Mouse (Mus musculus): ENCODE results near the gene Ifit1bl1. TPM values are rescaled to one million over a fixed set of nuclear protein-coding genes. Genes with fewer than 3 reads are reported as not detected.
A peak's percentile ranks its signal among the peaks of the same experiment; 100 is the strongest.
"Not testable (repeated sequence)": the region's sequence is repeated elsewhere in the genome, so short reads cannot be mapped to it uniquely, and the experiment has no call there.

Ifit1bl1 gene
- polyA plus RNA-seq, 1 experiment from 2014 or later = 2.5 TPM

DNA sequence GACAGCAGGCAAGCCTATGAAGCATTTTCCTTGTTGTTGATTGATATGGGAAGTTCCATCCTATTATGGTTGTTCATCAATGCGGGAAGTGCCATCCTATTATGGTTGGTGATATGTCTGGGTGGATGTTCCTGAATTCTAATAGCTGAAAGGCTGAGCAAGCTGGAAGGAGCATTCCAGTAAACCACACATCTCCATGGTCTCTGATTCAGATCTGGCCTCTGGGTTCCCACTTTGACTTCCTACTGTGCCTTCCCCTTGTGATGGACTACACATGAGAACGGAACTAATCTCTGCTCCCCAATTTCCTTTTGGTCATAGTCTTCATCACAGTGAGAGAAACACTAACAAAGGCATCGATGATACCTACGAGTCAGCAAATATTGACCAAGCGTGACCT, 19.1 kb upstream of the Ifit1bl1 start:
- Histone ChIP-seq H3K4me1 (replicated peaks) (no peaks in the 10 kb centered on the region), H3K27me3 (no peaks in the 10 kb centered on the region), H3K27ac (no peak overlapping the region), H3K9me3 (replicated peaks) (no peaks in the 10 kb centered on the region), H3K4me3 (no peak overlapping the region), H3K36me3 (no peaks in the 10 kb centered on the region), H3K9ac (no peak overlapping the region), H3K4me2 (no peak overlapping the region)
- no peak for ATAC-seq (replicated peaks; ENCODE audit: insufficient number of reproducible peaks, insufficient read depth, low FRiP score, low read depth)
- WGBS = 88% methylated on average over 5 of the region's 5 CpGs

DNA sequence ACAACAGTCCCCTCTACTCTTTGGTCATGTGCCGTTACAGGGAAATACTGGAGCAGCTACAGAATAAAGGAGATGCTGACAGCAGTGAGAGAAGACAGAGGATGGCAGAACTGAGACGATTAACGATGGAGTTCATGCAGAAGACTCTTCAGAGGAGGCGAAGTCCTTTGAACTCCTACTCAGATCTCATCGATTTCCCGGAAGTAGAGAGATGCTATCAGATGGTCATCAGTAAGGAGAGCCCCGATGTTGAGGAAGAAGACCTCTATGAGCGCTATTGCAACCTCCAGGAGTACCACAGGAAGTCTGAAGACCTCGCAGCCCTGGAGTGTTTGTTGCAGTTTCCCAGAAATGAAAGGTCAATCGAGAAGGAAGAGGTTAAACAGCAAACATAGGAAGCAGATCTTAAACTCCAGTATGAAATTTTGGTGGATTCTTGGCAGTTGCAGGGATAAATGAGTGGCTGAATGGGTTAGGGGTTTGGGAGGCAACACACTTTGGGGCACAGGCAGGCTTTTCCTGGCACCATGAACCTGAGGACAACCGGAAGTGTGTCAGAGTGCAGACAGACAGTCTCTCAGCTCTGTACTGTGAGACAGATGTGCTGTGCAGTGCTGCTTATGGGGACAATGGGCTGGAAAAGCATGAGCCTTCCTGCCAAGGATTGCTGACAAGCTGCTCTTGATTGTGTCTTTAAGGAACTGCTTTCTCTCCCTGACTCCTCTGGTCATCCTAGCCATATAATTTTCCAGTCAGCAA, 10.7 kb upstream of the Ifit1bl1 start:
- not testable (repeated sequence) for H3K9me3 ChIP-seq (replicated peaks); ATAC-seq (replicated peaks; ENCODE audit: insufficient number of reproducible peaks, insufficient read depth, low FRiP score, low read depth); H3K27ac ChIP-seq; H3K9ac ChIP-seq; H3K4me3 ChIP-seq; H3K4me2 ChIP-seq; H3K27me3 ChIP-seq; H3K36me3 ChIP-seq; H3K4me1 ChIP-seq (replicated peaks)
- whole genome bisulfite sequencing = 63% methylated on average over 6 of the region's 11 CpGs

DNA sequence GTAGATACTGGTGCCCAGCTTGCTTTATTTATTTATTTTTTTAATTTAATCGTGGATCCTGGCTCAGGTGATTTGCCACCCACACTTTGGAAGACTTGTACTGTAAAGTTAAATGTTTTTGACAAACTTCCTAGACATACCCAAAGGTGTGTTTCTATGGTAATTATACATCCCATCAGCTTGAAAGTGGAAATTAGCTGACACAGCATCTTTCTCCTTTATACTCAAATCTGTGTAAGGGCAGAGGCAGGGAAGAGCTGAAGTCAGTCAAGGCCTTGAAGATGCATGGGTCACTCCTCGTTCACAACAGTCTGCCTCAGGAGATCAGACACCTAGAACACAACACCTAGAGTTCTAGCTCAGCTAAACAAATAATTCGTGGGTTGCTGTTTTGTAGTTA, 8.4 kb upstream of the Ifit1bl1 start:
- not testable (repeated sequence) for H3K4me3 ChIP-seq; H3K4me1 ChIP-seq (replicated peaks); H3K27me3 ChIP-seq; H3K9ac ChIP-seq; ATAC-seq (replicated peaks; ENCODE audit: insufficient number of reproducible peaks, insufficient read depth, low FRiP score, low read depth); H3K27ac ChIP-seq; H3K4me2 ChIP-seq; H3K9me3 ChIP-seq (replicated peaks); H3K36me3 ChIP-seq
- 75% methylated on average over 3 of the region's 3 CpGs for WGBS

DNA sequence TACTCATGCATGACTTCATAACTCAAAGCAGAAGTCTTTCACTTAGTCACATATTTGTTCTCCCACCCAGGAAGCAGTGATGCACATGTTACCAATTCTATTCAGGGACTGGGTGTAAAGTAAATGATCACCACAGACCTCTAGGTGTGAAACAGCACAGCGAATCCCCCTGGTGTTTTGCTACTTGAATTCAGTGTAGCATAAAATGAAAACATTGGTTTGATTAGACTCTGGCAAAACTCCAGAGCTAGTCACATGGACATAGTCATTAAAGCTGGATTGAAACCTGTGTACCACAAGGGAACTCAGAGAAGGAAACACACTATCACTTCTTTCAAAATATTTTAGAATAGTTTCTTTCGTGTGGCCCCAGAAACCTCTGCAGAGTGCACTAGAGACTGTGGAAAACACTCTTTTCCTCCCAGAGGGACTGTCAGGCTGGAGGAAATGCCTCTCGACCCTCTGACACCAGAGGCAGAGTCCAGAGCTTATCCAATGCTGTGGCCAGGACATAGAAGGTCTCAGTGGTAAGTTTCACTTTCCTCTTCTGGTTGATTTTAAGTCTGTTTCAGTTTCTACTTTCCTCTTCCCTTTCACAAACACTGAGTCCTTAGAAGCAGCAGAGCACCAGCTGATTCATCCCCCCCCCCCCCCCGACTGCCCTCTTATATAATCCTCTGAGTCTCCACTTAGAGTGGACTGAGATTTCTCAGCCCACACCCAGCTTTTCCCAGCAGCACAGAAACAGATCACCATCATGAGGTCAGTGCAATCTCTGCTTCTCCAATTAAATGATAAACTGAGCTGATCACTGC, 5.7 kb upstream of the Ifit1bl1 start, which contains the start of gene Ifit3b:
Gene Ifit3b (plus strand): TSS at position 734 of the 815 bp plus-strand sequence.
- H3K27me3 ChIP-seq; H3K4me1 ChIP-seq (replicated peaks); H3K36me3 ChIP-seq; H3K9ac ChIP-seq; H3K9me3 ChIP-seq (replicated peaks); H3K4me3 ChIP-seq: not testable (repeated sequence)
- 0 out of 2 replicates have a peak within 1 kb of the TSS, but pooled peaks have one; percentile 11 for H3K4me2 ChIP-seq
- ATAC-seq (replicated peaks; ENCODE audit: insufficient number of reproducible peaks, insufficient read depth, low FRiP score, low read depth) = peak; percentile 58; the same call in 1 of the 2 replicates
- WGBS = 26% methylated on average over 4 of the region's 4 CpGs
- peak within 1 kb of the TSS; percentile 12; the same call in 1 of the 2 replicates for H3K27ac ChIP-seq

DNA sequence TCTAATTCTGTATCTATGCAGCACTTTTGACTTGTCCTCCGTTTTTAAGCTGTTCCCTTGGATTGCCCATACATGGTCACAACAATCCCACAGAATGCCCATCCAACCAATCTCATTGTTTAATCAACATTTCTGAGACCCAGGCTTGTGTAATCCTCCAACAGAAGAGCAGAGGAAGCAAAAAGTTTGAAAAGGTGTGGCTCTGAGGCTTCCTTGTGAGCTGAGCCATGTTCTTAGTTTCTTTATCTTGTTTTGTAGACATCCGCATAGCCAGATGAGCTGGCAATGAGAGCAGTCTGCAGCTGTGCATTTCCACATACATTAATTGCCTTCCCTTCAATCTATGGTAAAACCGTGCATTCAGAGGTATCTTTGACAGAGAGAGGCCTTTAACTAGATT, 3.7 kb upstream of the Ifit1bl1 start:
- H3K9ac ChIP-seq = no peak overlapping the region

DNA sequence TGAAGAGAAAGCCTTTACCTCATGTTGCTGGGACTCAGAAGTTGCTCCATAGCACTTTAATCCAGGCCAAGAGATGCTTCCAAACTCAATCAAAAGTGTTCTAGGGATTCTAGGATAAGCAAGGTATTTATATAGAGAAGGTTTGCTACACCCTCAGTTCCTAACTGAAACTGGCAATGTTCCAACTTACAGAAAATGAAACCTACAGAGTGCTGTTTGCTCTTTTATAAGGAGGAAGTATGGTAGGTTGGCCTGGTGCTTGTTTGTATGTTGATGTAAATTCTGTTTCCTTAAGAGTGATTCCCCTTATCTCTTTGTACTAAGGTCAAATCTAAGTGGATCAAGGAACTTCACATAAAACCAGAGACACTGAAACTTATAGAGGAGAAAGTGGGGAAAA, 2.5 kb downstream of the Ifit1bl1 start:
- H3K4me2 ChIP-seq; H3K27me3 ChIP-seq; H3K9ac ChIP-seq; H3K4me3 ChIP-seq; ATAC-seq (replicated peaks; ENCODE audit: insufficient number of reproducible peaks, insufficient read depth, low FRiP score, low read depth); H3K9me3 ChIP-seq (replicated peaks); H3K36me3 ChIP-seq; H3K27ac ChIP-seq: not testable (repeated sequence)
- peaks cover 17% of the 10 kb centered on the region for H3K4me1 ChIP-seq (replicated peaks)

More for the DNA sequence above, 3.7 kb upstream of the Ifit1bl1 start:
- Histone ChIP-seq H3K4me1 (replicated peaks) (no peaks in the 10 kb centered on the region), H3K9me3 (replicated peaks) (no peaks in the 10 kb centered on the region), H3K4me2 (no peak overlapping the region), H3K36me3 (no peaks in the 10 kb centered on the region), H3K27me3 (no peaks in the 10 kb centered on the region), H3K4me3 (no peak overlapping the region), H3K27ac (no peak overlapping the region)
- 88% methylated on average over 3 of the region's 3 CpGs for WGBS
- no peak for ATAC-seq (replicated peaks; ENCODE audit: insufficient number of reproducible peaks, insufficient read depth, low FRiP score, low read depth)

DNA sequence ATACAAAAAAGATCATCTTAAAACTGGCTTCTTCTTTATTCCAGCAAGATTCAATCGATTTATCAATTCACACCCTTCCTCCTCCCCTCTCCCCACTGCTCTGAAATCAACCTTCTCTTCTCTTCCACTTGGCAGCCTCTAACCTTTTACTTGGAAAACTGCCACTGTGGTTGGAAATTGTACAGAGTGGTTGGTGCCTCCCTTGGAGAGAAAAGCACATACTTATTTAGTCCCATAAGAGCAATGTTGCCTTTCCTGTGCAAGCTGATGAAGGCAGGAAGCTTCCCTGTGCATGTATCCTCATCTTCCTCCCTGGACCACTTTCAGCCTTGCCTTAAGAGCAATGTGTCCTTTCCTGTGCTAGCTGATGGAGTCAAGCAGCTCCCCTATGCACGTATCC, 3.4 kb downstream of the Ifit1bl1 start:
- WGBS = 55% methylated on average over 2 of the region's 2 CpGs
- ATAC-seq (replicated peaks; ENCODE audit: insufficient number of reproducible peaks, insufficient read depth, low FRiP score, low read depth) = 0 out of 2 replicates have a peak, but pooled peaks have one; percentile 49

DNA sequence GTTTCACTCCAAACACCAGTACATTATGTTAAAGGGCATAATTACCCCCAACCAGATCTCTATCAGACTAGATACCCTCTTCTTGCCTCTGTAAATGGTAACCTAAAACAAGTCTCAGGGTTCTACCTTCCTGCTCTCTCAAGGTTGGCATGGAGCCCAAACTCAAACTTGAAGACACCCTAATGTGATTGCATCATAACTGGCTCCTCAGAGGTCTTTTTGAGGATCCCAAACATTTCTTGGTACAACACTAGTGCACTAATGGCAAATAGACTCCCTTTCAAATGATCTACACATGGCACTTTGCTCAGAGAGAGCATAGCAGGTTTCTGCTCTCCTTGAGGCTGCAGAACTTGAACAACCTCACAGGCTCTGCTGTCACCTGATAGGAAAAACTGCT, 4.9 kb downstream of the Ifit1bl1 start:
- peaks cover 17% of the 10 kb centered on the region for H3K4me1 ChIP-seq (replicated peaks)
- ATAC-seq (replicated peaks; ENCODE audit: insufficient number of reproducible peaks, insufficient read depth, low FRiP score, low read depth) = no peak
- H3K9me3 ChIP-seq (replicated peaks) = no peaks in the 10 kb centered on the region
- H3K27ac ChIP-seq = no peak overlapping the region
- no peak overlapping the region for H3K4me3 ChIP-seq
- H3K4me2 ChIP-seq = no peak overlapping the region
- no peaks in the 10 kb centered on the region for H3K36me3 ChIP-seq
- H3K27me3 ChIP-seq = no peaks in the 10 kb centered on the region
- H3K9ac ChIP-seq = no peak overlapping the region

More for the DNA sequence above, 3.4 kb downstream of the Ifit1bl1 start:
- H3K9me3 ChIP-seq (replicated peaks) = no peaks in the 10 kb centered on the region
- no peak overlapping the region for H3K9ac ChIP-seq
- H3K4me3 ChIP-seq = no peak overlapping the region
- no peak overlapping the region for H3K4me2 ChIP-seq
- no peaks in the 10 kb centered on the region for H3K36me3 ChIP-seq
- H3K4me1 ChIP-seq (replicated peaks) = peaks cover 17% of the 10 kb centered on the region
- no peaks in the 10 kb centered on the region for H3K27me3 ChIP-seq
- no peak overlapping the region for H3K27ac ChIP-seq

DNA sequence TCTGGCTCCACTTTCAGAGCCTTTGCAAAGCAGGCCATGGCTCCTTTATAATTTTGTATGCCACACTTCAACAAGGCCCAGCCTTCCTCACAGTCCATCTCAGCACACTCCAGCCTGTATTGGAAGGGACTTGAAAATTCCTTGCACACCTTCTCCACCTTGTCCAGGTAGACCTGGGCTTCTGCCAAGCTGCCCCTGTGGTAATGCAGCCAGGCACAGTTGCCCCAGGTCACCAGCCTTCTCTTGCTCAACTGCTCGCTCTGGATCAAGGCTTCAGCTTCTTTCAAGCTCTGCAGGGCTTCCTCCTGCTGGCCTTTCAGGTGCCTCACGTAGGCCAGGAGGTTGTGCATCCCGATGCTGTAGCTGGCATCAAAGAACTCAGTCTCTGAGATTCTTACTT, 7.2 kb downstream of the Ifit1bl1 start:
- not testable (repeated sequence) for H3K9me3 ChIP-seq (replicated peaks); H3K4me2 ChIP-seq; H3K9ac ChIP-seq; H3K27me3 ChIP-seq; ATAC-seq (replicated peaks; ENCODE audit: insufficient number of reproducible peaks, insufficient read depth, low FRiP score, low read depth); H3K4me3 ChIP-seq; H3K27ac ChIP-seq; H3K36me3 ChIP-seq
- WGBS = 84% methylated on average over 3 of the region's 3 CpGs
- H3K4me1 ChIP-seq (replicated peaks) = peaks cover 17% of the 10 kb centered on the region

DNA sequence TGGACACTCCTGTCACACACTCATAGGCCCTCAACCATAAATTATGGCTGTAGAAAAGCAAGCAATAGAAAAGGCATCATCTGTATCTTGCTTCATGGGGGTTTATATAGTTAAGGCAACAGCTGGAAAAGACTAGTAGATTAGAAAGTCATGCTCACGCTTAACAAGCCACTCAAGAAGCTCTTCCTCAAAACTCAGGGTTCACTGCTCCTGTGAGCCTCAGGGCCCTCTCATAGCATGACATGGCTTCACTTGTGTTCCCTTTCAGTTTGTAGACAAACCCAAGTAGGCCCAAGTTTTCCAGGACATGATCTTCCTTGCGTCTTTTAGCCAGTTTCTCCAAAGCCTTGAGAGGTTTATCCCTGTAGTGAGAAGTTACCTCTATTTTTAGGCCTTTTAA, 8.3 kb downstream of the Ifit1bl1 start:
- Histone ChIP-seq H3K4me3 (no peak overlapping the region), H3K4me2 (no peak overlapping the region), H3K4me1 (replicated peaks) (peaks cover 14% of the 10 kb centered on the region), H3K36me3 (no peaks in the 10 kb centered on the region), H3K27me3 (no peaks in the 10 kb centered on the region), H3K9ac (no peak overlapping the region), H3K27ac (no peak overlapping the region), H3K9me3 (replicated peaks) (no peaks in the 10 kb centered on the region)
- 85% methylated on average over 2 of the region's 2 CpGs for WGBS
- no peak for ATAC-seq (replicated peaks; ENCODE audit: insufficient number of reproducible peaks, insufficient read depth, low FRiP score, low read depth)

DNA sequence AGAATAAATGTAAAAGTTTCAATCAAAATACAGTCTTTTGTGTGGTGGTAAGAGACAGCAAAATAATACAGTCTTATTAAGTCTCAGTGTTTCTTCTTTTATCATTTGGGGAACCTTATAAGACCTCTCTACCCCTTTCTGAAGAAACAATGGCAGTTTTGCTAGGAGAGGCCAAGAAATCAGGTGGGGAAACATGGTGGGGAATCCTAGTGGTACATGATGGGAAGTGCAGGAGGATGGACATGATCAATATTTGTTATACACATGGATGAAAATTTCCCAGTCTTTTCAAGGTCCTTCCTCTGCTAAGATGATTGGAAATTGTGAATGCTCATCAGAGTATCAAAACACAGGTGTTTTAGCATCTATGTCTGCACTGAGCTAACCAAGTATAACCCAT, 12.8 kb downstream of the Ifit1bl1 start:
- 0 out of 2 replicates have a peak, but pooled peaks cover 2% of the 10 kb centered on the region for H3K4me1 ChIP-seq (replicated peaks)
- no peak for ATAC-seq (replicated peaks; ENCODE audit: insufficient number of reproducible peaks, insufficient read depth, low FRiP score, low read depth)
- H3K9ac ChIP-seq = no peak overlapping the region
- H3K9me3 ChIP-seq (replicated peaks) = no peaks in the 10 kb centered on the region
- no peaks in the 10 kb centered on the region for H3K36me3 ChIP-seq
- no peaks in the 10 kb centered on the region for H3K27me3 ChIP-seq
- H3K27ac ChIP-seq = no peak overlapping the region
- no peak overlapping the region for H3K4me3 ChIP-seq
- no peak overlapping the region for H3K4me2 ChIP-seq
